Mouse (Mus musculus): ENCODE results near the gene Hrh1.
"Not testable (repeated sequence)": the region's sequence is repeated elsewhere in the genome, so short reads cannot be mapped to it uniquely, and the experiment has no call there.

- TF ChIP-seq CTCF (IDR thresholded peaks at IDR 0.05; ENCODE audit: borderline replicate concordance, insufficient read depth, low read length); POLR2A (IDR thresholded peaks at IDR 0.05; ENCODE audit: low read depth, low read length): not testable (repeated sequence)
Observed at GRCm38 (mm10) chr6:114514038-114514437, 116.3 kb downstream of the Hrh1 start.
